Mouse (Mus musculus) thymus, postnatal 14 days (tissue): ENCODE results near the gene Rhox1.
"Not testable (repeated sequence)": the region's sequence is repeated elsewhere in the genome, so short reads cannot be mapped to it uniquely, and the experiment has no call there.

Source experiments
- DNase-seq: peaks from one replicate; pipeline ENCODE4 v3.0.0; 2021

Gene Rhox1

GRCm38 (mm10) chrX:37222158-37222557, at the start of gene Rhox1:
Gene Rhox1, minus strand, starts transcription at chrX:37222258.
- not testable (repeated sequence) for DNase-seq

GRCm38 (mm10) chrX:37265038-37265437, 43.0 kb upstream of the Rhox1 start, which contains the start of gene Rhox4a:
Gene Rhox4a, plus strand, starts transcription at chrX:37265338.
- DNase-seq: not testable (repeated sequence)

GRCm38 (mm10) chrX:37249619-37250018, 27.6 kb upstream of the Rhox1 start, which contains the start of gene Rhox3a:
Gene Rhox3a, plus strand, starts transcription at chrX:37249919.
- not testable (repeated sequence) for DNase-seq

- not testable (repeated sequence) for DNase-seq
Measured at GRCm38 (mm10) chrX:37244676-37245075, 22.6 kb upstream of the Rhox1 start, which contains the start of gene Rhox2a. Gene Rhox2a, plus strand, starts transcription at chrX:37244976.

- DNase-seq: no peak
Measured at GRCm38 (mm10) chrX:37210941-37211340, 11.1 kb downstream of the Rhox1 start, which contains the start of gene Gm9. Gene Gm9, minus strand, starts transcription at chrX:37211041.

- no peak for DNase-seq
Measured at GRCm38 (mm10) chrX:37198676-37199075, 23.4 kb downstream of the Rhox1 start.

- peak; percentile 5 for DNase-seq
Measured at GRCm38 (mm10) chrX:37191744-37192379, 30.2 kb downstream of the Rhox1 start.

- peak; percentile 87 for DNase-seq
Measured at GRCm38 (mm10) chrX:37191105-37191743, 30.8 kb downstream of the Rhox1 start, which contains the start of the genes Ndufa1 and Rnf113a1. Gene Ndufa1, minus strand, starts transcription at chrX:37191163. Gene Rnf113a1, plus strand, starts transcription at chrX:37191245.

- DNase-seq: no peak
Measured at GRCm38 (mm10) chrX:37190755-37191104, 31.3 kb downstream of the Rhox1 start.

- not testable (repeated sequence) for DNase-seq
Measured at GRCm38 (mm10) chrX:37184401-37184800, 37.7 kb downstream of the Rhox1 start.

GRCm38 (mm10) chrX:37168742-37169141, 53.3 kb downstream of the Rhox1 start, which contains the start of gene Akap14:
Gene Akap14, minus strand, starts transcription at chrX:37168842.
- DNase-seq: no peak

GRCm38 (mm10) chrX:37167085-37167484, 55.0 kb downstream of the Rhox1 start:
- peak; percentile 43 for DNase-seq
